Mouse (Mus musculus) midbrain, embryonic 13.5 days (tissue): ENCODE data around the gene Ddx49. TPM values are rescaled to one million over a fixed set of nuclear protein-coding genes. Genes with fewer than 3 reads are reported as not detected.

ENCODE experiments used
- ATAC-seq: fragments of 200-750 bp; cut with Nextera tagmentation; 2 replicates; pipeline ENCODE4 v1.8.0; 2017; ENCODE audit warnings: mild to moderate bottlenecking, moderate TSS enrichment, moderate library complexity
- H3K27ac ChIP-seq: fragments of 300-500 bp; sonication (generic); 2 replicates; pipeline ENCODE4 v1.5.1; 2015; ENCODE audit warnings: inconsistent platforms, mild to moderate bottlenecking, moderate library complexity
- H3K27me3 ChIP-seq: fragments of 300-500 bp; sonication (generic); 2 replicates; pipeline ENCODE4 v1.6.1; 2015; ENCODE audit warnings: mild to moderate bottlenecking, inconsistent platforms
- H3K36me3 ChIP-seq: fragments of 300-500 bp; sonication (generic); 2 replicates; pipeline ENCODE4 v1.6.1; 2015; ENCODE audit warnings: mild to moderate bottlenecking, inconsistent platforms
- H3K4me1 ChIP-seq: fragments of 300-500 bp; sonication (generic); replicated peaks from 2 replicates; pipeline ENCODE4 v1.6.1; 2015; ENCODE audit warnings: inconsistent platforms
- H3K4me2 ChIP-seq: fragments of 300-500 bp; sonication (generic); replicated peaks from 2 replicates; pipeline ENCODE4 v1.6.1; 2015; ENCODE audit warnings: moderate library complexity, mild to moderate bottlenecking, inconsistent platforms
- H3K4me3 ChIP-seq: fragments of 300-500 bp; sonication (generic); replicated peaks from 2 replicates; pipeline ENCODE4 v1.5.1; 2015; ENCODE audit warnings: mild to moderate bottlenecking, inconsistent platforms
- H3K9ac ChIP-seq: fragments of 300-500 bp; sonication (generic); replicated peaks from 2 replicates; pipeline ENCODE4 v1.6.1; 2015; ENCODE audit warnings: mild to moderate bottlenecking, inconsistent platforms
- H3K9me3 ChIP-seq: fragments of 300-500 bp; sonication (generic); 2 replicates; pipeline ENCODE4 v1.6.1; 2016; ENCODE audit warnings: mild to moderate bottlenecking, inconsistent platforms
- WGBS: fragments of 180-500 bp; shearing (Covaris S2); methylation state at CpG from one replicate; pipeline ENCODE4 v1.1.7; 2015; 5-methylcytosine and 5-hydroxymethylcytosine counted together
- polyA plus RNA-seq: library from polyadenylated mRNA; unstranded; fragments of >200 nt; fragmentation: Nextera tagmentation; extraction: Ambion mirVana; gene quantifications from 2 replicates; pipeline ENCODE4 v1.2.1, GENCODE M21; 2015

Gene Ddx49
- 50.0 and 54.6 TPM in 2 replicates for polyA plus RNA-seq

GRCm38 (mm10) chr8:70302358-70302890 lies at the start of gene Ddx49, which contains the start of gene Cope:
Gene Ddx49, minus strand, starts transcription at chr8:70302489.
Gene Cope, plus strand, starts transcription at chr8:70302518.
- H3K36me3 ChIP-seq: peaks cover 57% of the 10 kb centered on the region
- peak within 1 kb of the TSS; percentile 60; the same call in 1 of the 2 replicates for H3K27ac ChIP-seq
- H3K9me3 ChIP-seq: no peaks in the 10 kb centered on the region
- H3K4me2 ChIP-seq: peak within 1 kb of the TSS; percentile 97
- WGBS: 0% methylated on average over 40 of the region's 40 CpGs
- H3K9ac ChIP-seq: peak within 1 kb of the TSS; percentile 83
- H3K27me3 ChIP-seq: no peaks in the 10 kb centered on the region
- H3K4me3 ChIP-seq: peak within 1 kb of the TSS; percentile 89
- ATAC-seq: peak; percentile 94
- H3K4me1 ChIP-seq: peaks cover 33% of the 10 kb centered on the region

- Histone ChIP-seq H3K36me3 (peaks cover 22% of the 10 kb centered on the region), H3K9ac (peak overlapping the region; percentile 100), H3K4me2 (peak overlapping the region; percentile 90), H3K27me3 (no peaks in the 10 kb centered on the region), H3K4me1 (peaks cover 57% of the 10 kb centered on the region), H3K4me3 (peak overlapping the region; percentile 99), H3K27ac (no peak overlapping the region), H3K9me3 (no peaks in the 10 kb centered on the region)
- no peak for ATAC-seq
- WGBS: 37% methylated on average over 3 of the region's 3 CpGs
Measured at GRCm38 (mm10) chr8:70352000-70352384, 49.7 kb upstream of the Ddx49 start.

GRCm38 (mm10) chr8:70351035-70351999 lies 49.0 kb upstream of the Ddx49 start:
- 62% methylated on average over 15 of the region's 15 CpGs for WGBS
- H3K9me3 ChIP-seq: no peaks in the 10 kb centered on the region
- peak overlapping the region; percentile 99 for H3K4me3 ChIP-seq
- no peak for ATAC-seq
- H3K4me1 ChIP-seq: peaks cover 57% of the 10 kb centered on the region
- peaks cover 26% of the 10 kb centered on the region for H3K36me3 ChIP-seq
- no peaks in the 10 kb centered on the region for H3K27me3 ChIP-seq
- peak overlapping the region; percentile 100 for H3K9ac ChIP-seq
- peak overlapping the region; percentile 90 for H3K4me2 ChIP-seq
- H3K27ac ChIP-seq: no peak overlapping the region

- Histone ChIP-seq H3K9ac (no peak overlapping the region; the same call in 1 of the 2 replicates), H3K4me1 (peaks cover 50% of the 10 kb centered on the region)
- WGBS: 95% methylated on average over 1 of the region's 1 CpGs
Measured at GRCm38 (mm10) chr8:70347860-70348420, 45.7 kb upstream of the Ddx49 start.

GRCm38 (mm10) chr8:70347443-70347842 lies 45.2 kb upstream of the Ddx49 start:
- Histone ChIP-seq H3K27me3 (no peaks in the 10 kb centered on the region), H3K4me3 (no peak overlapping the region), H3K4me2 (no peak overlapping the region), H3K36me3 (peaks cover 52% of the 10 kb centered on the region), H3K9me3 (no peaks in the 10 kb centered on the region), H3K4me1 (peaks cover 49% of the 10 kb centered on the region), H3K9ac (no peak overlapping the region), H3K27ac (no peak overlapping the region)
- ATAC-seq: no peak
- WGBS: 92% methylated on average over 4 of the region's 4 CpGs

More at GRCm38 (mm10) chr8:70347860-70348420, 45.7 kb upstream of the Ddx49 start:
- Histone ChIP-seq H3K36me3 (peaks cover 47% of the 10 kb centered on the region), H3K27ac (no peak overlapping the region), H3K9me3 (no peaks in the 10 kb centered on the region), H3K4me3 (no peak overlapping the region), H3K27me3 (no peaks in the 10 kb centered on the region), H3K4me2 (no peak overlapping the region)
- ATAC-seq: no peak

GRCm38 (mm10) chr8:70344279-70344678 lies 42.0 kb upstream of the Ddx49 start:
- peaks cover 17% of the 10 kb centered on the region for H3K4me1 ChIP-seq
- H3K9ac ChIP-seq: no peak overlapping the region
- no peak overlapping the region for H3K4me3 ChIP-seq
- H3K4me2 ChIP-seq: no peak overlapping the region
- H3K36me3 ChIP-seq: peaks cover 74% of the 10 kb centered on the region
- no peaks in the 10 kb centered on the region for H3K9me3 ChIP-seq
- H3K27me3 ChIP-seq: no peaks in the 10 kb centered on the region
- H3K27ac ChIP-seq: no peak overlapping the region
- 0 out of 2 replicates have a peak, but pooled peaks have one; percentile 3 for ATAC-seq
- WGBS: 87% methylated on average over 2 of the region's 2 CpGs

GRCm38 (mm10) chr8:70343696-70344095 lies 41.4 kb upstream of the Ddx49 start:
- no peak overlapping the region for H3K4me2 ChIP-seq
- ATAC-seq: 0 out of 2 replicates have a peak, but pooled peaks have one; percentile 45
- H3K27ac ChIP-seq: no peak overlapping the region
- H3K9me3 ChIP-seq: no peaks in the 10 kb centered on the region
- H3K4me3 ChIP-seq: no peak overlapping the region
- H3K36me3 ChIP-seq: peaks cover 74% of the 10 kb centered on the region
- H3K27me3 ChIP-seq: no peaks in the 10 kb centered on the region
- peaks cover 12% of the 10 kb centered on the region for H3K4me1 ChIP-seq
- WGBS: 58% methylated on average over 6 of the region's 6 CpGs
- no peak overlapping the region for H3K9ac ChIP-seq

- no peak for ATAC-seq
- H3K27me3 ChIP-seq: no peaks in the 10 kb centered on the region
- no peaks in the 10 kb centered on the region for H3K9me3 ChIP-seq
- H3K4me2 ChIP-seq: no peak overlapping the region
- no peak overlapping the region for H3K27ac ChIP-seq
- H3K4me3 ChIP-seq: no peak overlapping the region
- WGBS: 88% methylated on average over 7 of the region's 7 CpGs
- H3K4me1 ChIP-seq: peaks cover 6% of the 10 kb centered on the region
- H3K36me3 ChIP-seq: peaks cover 76% of the 10 kb centered on the region
- no peak overlapping the region for H3K9ac ChIP-seq
Measured at GRCm38 (mm10) chr8:70343076-70343475, 40.8 kb upstream of the Ddx49 start.

- H3K4me2 ChIP-seq: no peak overlapping the region
- no peaks in the 10 kb centered on the region for H3K9me3 ChIP-seq
- WGBS: 93% methylated on average over 14 of the region's 14 CpGs
- no peak overlapping the region for H3K4me3 ChIP-seq
- H3K27ac ChIP-seq: no peak overlapping the region
- no peak for ATAC-seq
- no peak overlapping the region for H3K9ac ChIP-seq
- H3K36me3 ChIP-seq: peaks cover 84% of the 10 kb centered on the region
- H3K27me3 ChIP-seq: no peaks in the 10 kb centered on the region
- H3K4me1 ChIP-seq: no peaks in the 10 kb centered on the region
Measured at GRCm38 (mm10) chr8:70342007-70342406, 39.7 kb upstream of the Ddx49 start.

- no peaks in the 10 kb centered on the region for H3K27me3 ChIP-seq
- no peak overlapping the region for H3K4me2 ChIP-seq
- peaks cover 88% of the 10 kb centered on the region for H3K36me3 ChIP-seq
- no peak overlapping the region for H3K4me3 ChIP-seq
- H3K9ac ChIP-seq: 0 out of 2 replicates have a peak overlapping the region, but pooled peaks have one; percentile 4
- no peaks in the 10 kb centered on the region for H3K9me3 ChIP-seq
- H3K4me1 ChIP-seq: no peaks in the 10 kb centered on the region
- WGBS: 92% methylated on average over 7 of the region's 7 CpGs
- no peak for ATAC-seq
- no peak overlapping the region for H3K27ac ChIP-seq
Measured at GRCm38 (mm10) chr8:70340659-70341058, 38.4 kb upstream of the Ddx49 start.

- no peak overlapping the region for H3K4me2 ChIP-seq
- H3K36me3 ChIP-seq: peaks cover 100% of the 10 kb centered on the region
- no peak overlapping the region for H3K9ac ChIP-seq
- 91% methylated on average over 7 of the region's 7 CpGs for WGBS
- no peak overlapping the region for H3K27ac ChIP-seq
- no peaks in the 10 kb centered on the region for H3K9me3 ChIP-seq
- H3K4me3 ChIP-seq: no peak overlapping the region
- no peaks in the 10 kb centered on the region for H3K4me1 ChIP-seq
- ATAC-seq: no peak
- no peaks in the 10 kb centered on the region for H3K27me3 ChIP-seq
Measured at GRCm38 (mm10) chr8:70338931-70339330, 36.6 kb upstream of the Ddx49 start.

GRCm38 (mm10) chr8:70332878-70333202 lies 30.6 kb upstream of the Ddx49 start:
- 96% methylated on average over 6 of the region's 6 CpGs for WGBS
- ATAC-seq: 0 out of 2 replicates have a peak, but pooled peaks have one; percentile 1
- Histone ChIP-seq H3K27me3 (peaks cover 15% of the 10 kb centered on the region), H3K9me3 (no peaks in the 10 kb centered on the region), H3K27ac (no peak overlapping the region), H3K4me1 (peaks cover 37% of the 10 kb centered on the region), H3K4me2 (no peak overlapping the region), H3K9ac (no peak overlapping the region), H3K4me3 (no peak overlapping the region), H3K36me3 (peaks cover 90% of the 10 kb centered on the region)
